Mouse (Mus musculus) splenic B cell, adult 2 months (primary cell): ENCODE data around the gene Cxcr4.
"Not testable (repeated sequence)": the region's sequence is repeated elsewhere in the genome, so short reads cannot be mapped to it uniquely, and the experiment has no call there.

ENCODE experiments used
- DNase-seq: peaks from one replicate; pipeline ENCODE4 v3.0.0-alpha.2; 2011; ENCODE audit warnings: low read depth, low spot score
- H3K27me3 ChIP-seq: 2 replicates; pipeline ENCODE4 v1.6.1; 2012; ENCODE audit warnings: mild to moderate bottlenecking, low read length, moderate library complexity, mixed read lengths; ENCODE audit not compliant: control insufficient read depth, poor library complexity, insufficient read depth, severe bottlenecking
- H3K36me3 ChIP-seq: 2 replicates; pipeline ENCODE4 v1.6.1; 2012; ENCODE audit warnings: mild to moderate bottlenecking, low read length, moderate library complexity, mixed read lengths; ENCODE audit not compliant: control insufficient read depth, poor library complexity, insufficient read depth, severe bottlenecking

Cxcr4 gene

DNA sequence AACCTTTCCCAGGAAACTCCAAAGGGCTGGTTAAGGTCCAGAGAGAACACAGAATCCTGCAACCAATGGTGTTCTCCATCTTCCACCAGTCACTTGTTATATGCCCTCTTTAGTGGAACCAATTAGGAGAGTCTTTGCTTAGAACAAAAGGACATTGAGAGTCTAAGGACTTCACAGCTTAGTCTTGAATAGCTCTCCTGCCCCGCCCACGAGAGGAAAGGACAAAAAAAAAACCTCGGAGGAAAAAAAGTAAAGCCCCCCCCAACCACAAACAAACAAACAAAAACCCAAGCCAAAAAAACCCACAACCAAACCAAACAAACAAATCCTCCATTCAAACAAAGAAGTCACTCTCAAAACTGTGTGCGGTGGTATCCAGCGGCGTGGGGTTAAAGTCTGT, 2.1 kb downstream of the Cxcr4 start:
- no peak for DNase-seq
- Histone ChIP-seq H3K27me3 (no peaks in the 10 kb centered on the region), H3K36me3 (peaks cover 13% of the 10 kb centered on the region)

GRCm38 (mm10) chr1:128589488-128589887, 2.6 kb downstream of the Cxcr4 start:
- Histone ChIP-seq H3K27me3 (no peaks in the 10 kb centered on the region), H3K36me3 (peaks cover 13% of the 10 kb centered on the region)
- no peak for DNase-seq

GRCm38 (mm10) chr1:128588337-128588736, 3.8 kb downstream of the Cxcr4 start:
- Histone ChIP-seq H3K27me3 (no peaks in the 10 kb centered on the region), H3K36me3 (peaks cover 13% of the 10 kb centered on the region)
- DNase-seq = no peak

- Histone ChIP-seq H3K36me3 (peaks cover 13% of the 10 kb centered on the region), H3K27me3 (no peaks in the 10 kb centered on the region)
- DNase-seq = no peak
These were observed 4.9 kb downstream of the Cxcr4 start for GRCm38 (mm10) chr1:128586928-128587780.

DNA sequence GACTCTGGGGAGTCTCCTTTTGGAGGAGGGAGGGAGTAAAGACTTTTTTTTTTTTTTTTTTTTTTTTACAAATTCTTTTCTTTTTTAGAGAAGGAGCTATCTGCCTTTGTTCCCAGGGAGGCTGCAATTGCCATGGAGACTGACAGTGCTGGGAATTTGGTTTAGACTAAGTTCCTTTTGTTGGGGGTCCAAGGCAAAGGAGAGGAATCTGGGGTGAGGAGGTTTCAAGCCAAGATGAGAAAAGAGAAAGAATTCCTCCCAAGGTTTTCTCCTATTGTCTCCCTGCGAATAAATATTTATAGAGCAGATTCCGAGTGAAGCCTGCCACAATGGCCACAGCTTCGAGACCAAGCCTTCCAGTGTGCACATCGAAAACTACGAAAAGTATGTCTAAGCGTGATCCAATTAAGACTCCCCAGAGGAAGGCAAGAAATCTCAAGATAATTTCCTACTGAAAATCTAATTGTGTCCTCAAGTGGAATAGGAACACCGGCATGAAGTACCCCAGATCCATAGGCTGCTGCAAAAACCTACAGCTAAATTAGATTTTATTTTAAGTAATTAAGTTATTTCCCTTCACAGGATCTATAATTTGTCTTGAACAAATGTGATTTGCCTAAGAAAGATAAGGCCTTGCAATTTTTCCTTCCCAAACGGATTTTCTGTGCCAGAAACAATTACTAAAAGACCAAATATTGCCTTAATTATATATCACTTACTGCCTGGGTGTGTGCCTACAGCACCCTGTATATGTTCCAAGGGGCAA, 5.7 kb downstream of the Cxcr4 start:
- H3K27me3 ChIP-seq = no peaks in the 10 kb centered on the region
- no peak for DNase-seq
- peaks cover 13% of the 10 kb centered on the region for H3K36me3 ChIP-seq

- Histone ChIP-seq H3K27me3 (no peaks in the 10 kb centered on the region), H3K36me3 (peaks cover 13% of the 10 kb centered on the region)
- DNase-seq = no peak
These were observed 6.5 kb downstream of the Cxcr4 start for GRCm38 (mm10) chr1:128585396-128586161.

- H3K36me3 ChIP-seq = peaks cover 13% of the 10 kb centered on the region
- not testable (repeated sequence) for DNase-seq, H3K27me3 ChIP-seq
These were observed 7.4 kb downstream of the Cxcr4 start for GRCm38 (mm10) chr1:128584716-128585115.

DNA sequence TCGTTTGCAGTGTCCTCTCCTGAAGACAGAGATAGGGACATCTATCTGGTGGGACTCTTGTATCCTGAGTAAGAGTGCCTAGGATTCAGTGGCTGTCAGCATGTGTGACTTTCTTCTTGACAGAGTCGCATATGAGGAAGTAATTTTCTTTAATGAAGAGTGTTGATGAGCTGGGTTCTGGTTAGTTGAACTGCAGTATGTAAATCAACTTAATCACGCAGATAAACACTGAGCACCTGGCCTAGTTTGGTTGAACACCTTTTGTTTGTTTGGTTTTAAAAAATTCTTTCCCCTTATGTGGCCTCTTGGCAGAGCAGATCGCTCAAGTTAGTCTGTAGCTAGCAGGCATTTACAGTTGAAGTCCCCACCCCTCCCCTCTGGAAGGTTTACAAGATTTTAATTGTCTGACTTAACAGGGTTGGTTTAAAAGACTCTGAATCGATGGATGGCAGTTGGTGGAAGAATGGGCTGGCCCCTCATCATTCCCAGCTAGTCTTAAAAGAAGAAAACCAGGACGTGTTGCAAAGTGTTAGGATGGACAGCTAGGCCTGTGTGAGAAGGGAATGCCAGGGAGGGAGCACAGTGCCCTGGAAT, 8.7 kb downstream of the Cxcr4 start:
- Histone ChIP-seq H3K27me3 (no peaks in the 10 kb centered on the region), H3K36me3 (peaks cover 6% of the 10 kb centered on the region)
- DNase-seq = peak; percentile 76

DNA sequence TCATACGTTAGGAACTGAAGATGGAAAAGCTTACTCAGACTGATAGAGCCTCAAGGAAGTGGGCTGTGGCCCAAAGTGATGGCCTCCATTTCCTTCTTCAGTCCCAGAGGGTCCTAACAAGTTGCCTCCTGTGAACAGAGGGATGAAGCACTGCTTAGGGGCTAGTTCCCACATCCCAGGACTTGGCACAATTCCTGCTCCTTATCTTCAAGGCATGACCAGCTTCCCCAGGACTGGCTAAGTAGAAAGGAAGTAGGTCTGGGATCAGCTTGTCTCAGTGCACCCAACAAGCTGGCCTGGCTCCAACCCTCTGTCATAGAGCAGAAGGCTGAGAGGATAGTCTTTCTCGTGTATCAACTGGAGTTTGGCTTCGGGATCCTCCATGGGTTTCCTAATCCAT, 11.8 kb downstream of the Cxcr4 start:
- no peak for DNase-seq
- Histone ChIP-seq H3K27me3 (no peaks in the 10 kb centered on the region), H3K36me3 (no peaks in the 10 kb centered on the region)

DNA sequence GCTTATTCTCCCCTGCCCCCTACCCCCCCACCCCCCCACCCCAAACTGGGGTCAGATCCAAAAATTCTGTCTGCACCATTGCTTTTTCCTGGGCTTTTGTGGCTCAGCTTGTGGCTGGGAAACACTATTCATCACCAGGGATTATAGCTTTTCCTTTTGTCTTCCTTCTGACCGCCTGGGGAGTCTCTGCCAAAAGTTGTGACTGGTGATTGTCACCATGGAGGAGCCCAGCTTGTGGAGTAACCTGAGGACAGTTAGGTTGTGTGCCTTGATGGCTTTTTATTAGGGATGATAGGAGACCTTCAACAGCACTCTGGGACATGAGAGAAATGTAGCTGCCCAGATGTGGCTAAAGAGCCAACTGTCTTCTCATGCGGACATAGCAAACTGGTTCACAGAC, 13.6 kb downstream of the Cxcr4 start:
- DNase-seq = no peak
- no peaks in the 10 kb centered on the region for H3K36me3 ChIP-seq

GRCm38 (mm10) chr1:128575096-128575495, 17.0 kb downstream of the Cxcr4 start:
- no peak for DNase-seq
- Histone ChIP-seq H3K27me3 (no peaks in the 10 kb centered on the region), H3K36me3 (no peaks in the 10 kb centered on the region)

More for the DNA sequence above, 13.6 kb downstream of the Cxcr4 start:
- no peaks in the 10 kb centered on the region for H3K27me3 ChIP-seq

DNA sequence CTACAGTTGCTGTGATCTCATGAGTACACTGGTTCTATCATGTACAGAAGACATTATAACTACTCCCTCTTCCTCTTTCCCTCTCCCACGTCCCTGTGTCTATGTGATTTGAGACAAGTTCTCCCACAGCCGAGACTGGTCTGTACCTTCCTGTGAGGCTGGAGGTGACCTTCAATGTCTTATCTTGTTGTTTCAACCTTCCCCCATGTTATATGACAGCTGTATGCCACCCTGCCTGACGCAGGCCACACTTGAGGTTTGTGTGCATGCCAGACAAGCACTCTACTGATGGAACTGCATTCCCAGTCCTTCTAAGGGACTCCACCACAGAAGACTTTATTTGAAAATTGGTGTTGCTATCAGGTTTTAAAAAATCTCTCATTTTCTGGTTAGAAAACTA, 21.1 kb downstream of the Cxcr4 start:
- Histone ChIP-seq H3K27me3 (no peaks in the 10 kb centered on the region), H3K36me3 (no peaks in the 10 kb centered on the region)
- no peak for DNase-seq

GRCm38 (mm10) chr1:128569992-128570648, 22.0 kb downstream of the Cxcr4 start:
- no peak for DNase-seq
- Histone ChIP-seq H3K36me3 (no peaks in the 10 kb centered on the region), H3K27me3 (no peaks in the 10 kb centered on the region)
